Mouse (Mus musculus) liver, embryonic 14.5 days (tissue): ENCODE measurements around the gene Kank2.

Experiments
- CTCF ChIP-seq: IDR thresholded peaks from 2 replicates; pipeline ENCODE4 v1.5.1; 2016; ENCODE audit warnings: antibody characterized with exemption, low read depth, control low read depth
- EP300 ChIP-seq: IDR thresholded peaks from 2 replicates; pipeline ENCODE4 v1.6.1; 2016; ENCODE audit warnings: antibody characterized with exemption, low read depth

GRCm38 (mm10) chr9:21737188-21737587 is 61.4 kb downstream of the Kank2 start:
- TF ChIP-seq CTCF = no peak
- TF ChIP-seq EP300 = no peak
